Mouse (Mus musculus) gastrocnemius, adult 2 months (tissue): ENCODE data around the gene Fam208a. TPM values are rescaled to one million over a fixed set of nuclear protein-coding genes. Genes with fewer than 3 reads are reported as not detected.
A peak's percentile ranks its signal among the peaks of the same experiment; 100 is the strongest.

ENCODE experiments used
- DNase-seq: peaks from one replicate; pipeline ENCODE4 v3.0.0; 2022
- H3K27ac ChIP-seq: fragments of 200-600 bp; 2 replicates; pipeline ENCODE4 v1.8.1; 2022; ENCODE audit warnings: mild to moderate bottlenecking
- H3K4me3 ChIP-seq: fragments of 200-600 bp; 2 replicates; pipeline ENCODE4 v1.8.1; 2022; ENCODE audit warnings: mild to moderate bottlenecking, moderate library complexity
- CTCF ChIP-seq: fragments of 200-600 bp; IDR thresholded peaks from 2 replicates; pipeline ENCODE4 v1.8.1; 2022; ENCODE audit warnings: antibody characterized with exemption, mild to moderate bottlenecking, moderate library complexity
- intact Hi-C: fragments of 180-260 bp; cut with DNase I; formaldehyde crosslinking; loops from one replicate; pipeline ENCODE4 v1.15.1; 2025
- microRNA-seq: library from miRNA; unstranded; fragments of <30 nt; microRNA quantifications from one replicate; pipeline ENCODE4 v1.2.0, GENCODE M21; 2021
- total RNA-seq, 2 experiments: library from RNA; stranded (reverse); gene quantifications; 2 replicates each; pipeline ENCODE4 v1.2.3; 2021

The Fam208a gene
- total RNA-seq, 2 experiments from 2014 or later, result 4.6 to 6.9 TPM

DNA sequence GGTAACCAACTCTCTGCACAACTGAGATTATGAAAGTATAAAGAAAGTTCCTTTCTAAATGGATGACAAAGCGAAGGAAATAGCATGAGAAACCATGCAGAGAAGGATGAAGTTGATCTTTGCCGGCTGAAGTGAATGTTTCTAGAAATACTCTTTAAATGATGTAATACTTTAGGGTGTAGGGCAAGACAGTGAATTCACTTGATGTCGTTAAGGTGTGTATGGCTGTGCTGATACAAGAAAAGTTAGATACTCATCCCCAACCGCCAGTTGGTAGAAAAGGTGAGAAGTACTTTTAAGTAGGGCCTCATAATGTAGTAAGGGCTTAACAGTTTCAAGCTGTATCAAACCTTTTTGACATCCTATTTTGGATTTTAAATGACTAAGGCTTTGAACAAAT lies 1.6 kb downstream of the Fam208a start:
- Histone ChIP-seq H3K27ac (no peak overlapping the region), H3K4me3 (peak overlapping the region; percentile 99)
- TF ChIP-seq CTCF, result no peak
- DNase-seq, result no peak
- intact Hi-C loops, result no loop called here

DNA sequence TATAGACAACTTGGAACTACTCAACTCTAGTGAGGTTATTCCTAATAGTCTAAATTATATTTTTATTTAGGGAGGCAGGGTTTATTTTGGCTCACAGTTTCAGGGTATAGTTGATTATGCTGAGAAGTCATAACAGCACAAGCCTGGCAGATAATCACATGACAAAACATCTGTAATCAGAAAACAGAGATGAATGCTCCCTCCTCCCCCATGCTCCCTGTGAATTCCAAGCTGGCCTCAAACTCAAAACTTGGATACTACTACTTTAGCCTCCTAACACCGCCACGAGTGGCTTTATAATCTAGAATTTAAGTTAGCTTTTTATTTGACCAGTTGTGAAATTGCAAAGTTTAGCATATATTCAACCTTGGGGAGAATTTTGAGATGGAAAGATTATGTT lies 3.4 kb downstream of the Fam208a start:
- no peak for TF ChIP-seq CTCF
- intact Hi-C loops, result no loop called here
- Histone ChIP-seq H3K4me3 (no peak overlapping the region), H3K27ac (no peak overlapping the region)
- no peak for DNase-seq

DNA sequence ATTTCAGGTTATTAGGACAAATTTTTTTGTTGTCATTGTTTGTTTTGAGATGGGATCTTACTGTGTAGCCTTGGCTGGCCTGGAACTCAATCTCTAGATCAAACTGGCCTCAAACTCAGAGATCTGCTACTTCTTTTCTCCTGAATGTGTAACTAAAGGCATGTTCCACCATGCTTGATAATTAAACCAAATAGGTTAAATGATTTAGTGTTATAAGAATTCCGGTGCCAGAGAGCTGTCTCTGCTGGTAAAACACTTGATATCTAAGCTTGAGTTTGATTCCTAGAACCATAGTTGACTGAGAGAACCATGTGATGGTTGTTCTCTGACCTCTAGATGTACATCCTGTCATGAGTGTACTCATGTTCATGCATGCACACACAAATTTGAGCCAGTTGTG lies 7.5 kb downstream of the Fam208a start:
- no peak for DNase-seq
- Histone ChIP-seq H3K4me3 (no peak overlapping the region), H3K27ac (no peak overlapping the region)
- intact Hi-C loops, result no loop called here
- TF ChIP-seq CTCF, result no peak

DNA sequence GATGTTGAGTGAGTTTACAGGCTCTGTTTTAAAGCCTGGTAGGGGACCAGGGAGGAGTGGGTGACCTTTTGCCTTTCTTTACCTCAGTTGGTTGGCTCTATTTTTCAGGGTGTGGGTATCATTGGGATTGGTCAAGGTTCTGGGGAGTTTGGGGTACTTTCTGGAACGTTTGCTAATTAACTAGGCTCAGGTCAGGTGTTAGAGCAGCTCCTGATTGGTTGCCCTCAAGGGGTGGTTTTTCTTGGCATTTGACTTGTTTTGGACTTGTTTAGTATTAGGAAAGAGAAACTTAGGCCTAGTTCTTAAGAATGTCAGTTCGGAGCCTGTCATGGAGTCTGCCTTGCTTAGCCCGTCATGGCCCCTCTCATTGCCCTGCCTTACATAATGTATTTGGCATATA lies 8.2 kb downstream of the Fam208a start:
- Histone ChIP-seq H3K27ac (no peak overlapping the region), H3K4me3 (no peak overlapping the region)
- no peak for TF ChIP-seq CTCF
- DNase-seq, result no peak
- intact Hi-C loops, result no loop called here

DNA sequence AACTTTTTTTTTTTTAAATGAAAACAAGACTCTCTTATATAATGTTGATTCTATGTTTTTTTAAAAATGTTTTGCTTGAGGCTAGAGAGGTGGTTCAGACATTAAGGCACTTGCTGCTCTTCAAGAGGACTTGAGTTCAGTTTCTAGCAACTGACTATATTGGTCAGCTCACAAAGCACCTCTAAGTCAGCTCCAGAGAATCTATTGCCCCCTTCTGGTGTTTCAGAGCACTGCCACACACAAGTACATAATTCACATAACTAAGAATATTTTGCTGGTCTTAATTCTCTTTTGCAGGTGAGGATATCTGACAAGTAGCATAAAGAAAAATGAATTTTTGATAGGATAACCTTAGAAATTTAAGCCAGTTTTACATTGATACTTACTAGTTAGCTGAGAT lies 12.3 kb downstream of the Fam208a start:
- Histone ChIP-seq H3K27ac (no peak overlapping the region), H3K4me3 (no peak overlapping the region)
- intact Hi-C loops, result loop anchor here (10.0 kb wide), 1 partner anchor 486 kb away; no protein-coding TSS in a partner anchor
- DNase-seq, result no peak
- peak; percentile 54 for TF ChIP-seq CTCF

DNA sequence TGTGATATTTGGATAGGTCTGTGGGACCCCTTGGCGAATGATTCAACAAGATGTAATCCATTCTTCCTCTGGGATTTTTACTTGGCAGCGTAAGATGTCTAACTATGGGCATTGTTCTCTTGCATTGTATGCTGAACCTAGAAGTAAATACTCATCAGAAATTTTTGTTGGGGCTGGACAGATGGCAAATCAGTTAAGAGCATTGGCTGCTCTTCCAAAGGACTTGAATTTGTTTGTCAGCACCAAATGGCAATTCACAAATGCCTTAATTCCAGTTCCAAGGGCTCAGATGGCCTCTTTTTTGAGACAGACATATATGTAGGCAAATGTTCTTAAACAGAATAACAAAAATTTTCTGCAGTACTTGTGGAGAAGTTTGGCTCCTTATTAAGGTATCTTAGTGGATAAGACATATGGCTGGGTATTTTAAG lies 16.2 kb downstream of the Fam208a start:
- no peak overlapping the region for H3K4me3 ChIP-seq
- no peak for TF ChIP-seq CTCF
- H3K27ac ChIP-seq, result no peak overlapping the region
- intact Hi-C loops, result loop anchor here (10.0 kb wide), 1 partner anchor 490 kb away; no protein-coding TSS in a partner anchor
- DNase-seq, result no peak

DNA sequence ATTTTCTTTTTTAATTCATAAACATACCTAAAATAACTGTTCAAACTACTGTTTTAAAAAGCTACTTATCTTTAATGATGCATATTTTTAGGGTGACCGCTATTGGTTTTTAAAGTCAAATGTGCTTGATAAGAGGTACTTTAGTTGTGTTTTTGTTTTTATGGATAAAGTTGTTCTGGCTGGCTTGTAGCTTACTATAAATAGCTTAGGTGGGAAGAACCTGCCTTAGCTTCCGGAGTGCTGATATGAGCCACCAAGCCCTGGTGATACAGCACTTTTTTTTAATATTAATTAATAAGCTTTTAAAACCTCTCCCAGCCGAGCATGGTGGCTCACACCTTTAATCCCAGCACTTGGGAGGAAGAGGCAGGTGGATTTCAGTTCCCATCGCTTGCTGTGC lies 18.3 kb downstream of the Fam208a start:
- DNase-seq, result no peak
- intact Hi-C loops, result loop anchor here (10.0 kb wide), 1 partner anchor 492 kb away; no protein-coding TSS in a partner anchor
- TF ChIP-seq CTCF, result no peak
- no peak overlapping the region for H3K4me3 ChIP-seq
- H3K27ac ChIP-seq, result no peak overlapping the region

DNA sequence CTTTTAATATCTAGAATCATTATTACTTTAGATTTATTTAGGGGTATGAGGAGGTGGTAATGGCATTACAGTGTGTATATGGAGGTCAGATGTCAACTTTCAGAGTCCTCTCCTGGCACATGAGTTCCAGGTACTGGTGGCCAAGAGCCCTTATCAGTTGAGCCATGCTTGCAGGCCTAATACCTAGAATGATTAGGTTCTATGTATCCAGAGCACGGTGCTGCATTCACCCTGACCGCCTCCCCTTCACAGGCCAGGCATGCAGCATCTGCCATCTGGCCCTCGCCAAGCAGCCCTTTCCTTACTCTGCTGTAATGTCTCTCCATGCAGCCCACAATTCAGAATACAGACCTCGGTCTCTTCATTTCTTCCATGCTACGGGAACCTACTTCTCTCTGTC lies 62.8 kb downstream of the Fam208a start:
- Histone ChIP-seq H3K4me3 (no peak overlapping the region), H3K27ac (no peak overlapping the region)
- no peak for TF ChIP-seq CTCF
- intact Hi-C loops, result no loop called here
- no peak for DNase-seq

DNA sequence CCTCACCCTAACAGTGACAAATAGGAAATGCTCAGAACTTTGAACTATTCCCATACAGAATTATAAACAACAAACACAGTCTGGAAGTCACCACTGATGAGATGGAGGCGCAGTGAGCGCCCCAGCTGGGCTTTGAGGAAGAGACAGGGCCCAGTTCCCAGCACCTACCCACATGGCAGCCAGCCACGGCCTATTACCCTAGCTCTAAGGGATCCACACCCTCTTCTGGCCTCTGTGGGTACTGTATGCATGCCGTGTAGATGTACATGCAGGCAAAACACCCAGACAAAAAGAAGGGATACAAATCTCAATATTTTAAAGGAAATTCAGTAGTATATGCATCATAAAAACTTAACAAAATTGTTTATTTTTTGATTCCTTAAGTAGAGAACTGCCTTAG lies 64.9 kb downstream of the Fam208a start:
- intact Hi-C loops, result no loop called here
- Histone ChIP-seq H3K27ac (no peak overlapping the region), H3K4me3 (no peak overlapping the region)
- peak; percentile 21 for DNase-seq
- no peak; the same call in 1 of the 2 replicates for TF ChIP-seq CTCF

DNA sequence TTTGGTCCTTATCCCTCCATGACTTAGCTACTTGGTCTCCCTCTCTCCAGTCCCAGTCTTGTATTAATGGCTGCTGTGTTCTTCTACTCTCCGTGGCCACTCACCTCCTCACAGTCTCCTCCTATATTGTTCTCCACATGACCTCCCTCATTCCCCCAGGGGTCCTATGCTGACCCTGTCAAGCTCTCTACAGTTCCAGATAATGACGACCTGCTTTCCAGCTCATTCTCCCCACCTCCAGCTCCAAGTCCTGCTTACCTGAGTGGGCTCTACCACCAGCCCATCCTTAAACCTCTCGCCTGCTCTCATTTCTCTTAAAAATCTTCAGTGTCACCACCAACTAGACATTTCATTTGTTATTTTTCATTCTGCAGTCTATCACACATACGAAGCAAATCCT lies 72.5 kb downstream of the Fam208a start:
- intact Hi-C loops, result no loop called here
- no peak overlapping the region for H3K27ac ChIP-seq
- no peak overlapping the region for H3K4me3 ChIP-seq
- DNase-seq, result no peak
- TF ChIP-seq CTCF, result no peak

DNA sequence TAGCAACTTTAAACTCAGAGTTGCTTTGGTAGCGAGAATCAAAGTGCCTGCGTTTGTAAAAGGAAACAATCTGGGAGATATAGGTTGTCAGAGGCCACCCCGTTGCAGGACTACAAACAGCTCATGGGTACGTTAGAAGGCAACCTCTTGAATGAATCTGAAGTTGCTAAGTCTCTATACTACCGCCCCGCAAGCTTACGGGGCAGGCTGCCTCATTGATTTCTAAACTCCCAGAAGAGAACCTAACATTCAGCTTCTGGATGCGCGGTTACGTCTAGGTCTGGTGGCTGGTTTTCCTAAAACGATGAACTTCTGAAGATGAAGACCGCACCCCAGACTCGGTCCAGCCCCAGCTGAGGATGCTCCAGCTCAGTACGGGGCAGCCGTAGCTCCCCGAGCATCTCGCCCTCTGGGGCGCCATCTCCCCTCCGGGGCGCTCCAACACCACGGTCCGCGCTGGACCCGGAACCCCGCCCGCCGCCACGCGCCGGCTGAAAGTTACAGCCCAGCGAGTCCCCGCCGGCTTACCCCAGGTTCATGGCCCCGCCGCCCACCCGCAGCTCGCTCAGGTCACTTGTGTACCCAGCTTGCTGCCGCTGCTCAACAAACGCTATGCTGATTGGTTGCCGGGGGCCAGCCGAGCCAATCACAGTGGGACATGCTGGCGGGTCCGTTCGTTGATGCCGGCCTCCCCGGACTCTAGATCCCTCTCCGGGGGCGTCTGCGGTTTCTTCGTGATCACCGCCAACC lies 79.4 kb downstream of the Fam208a start, which contains the start of gene Ccdc66:
Ccdc66 (minus strand) TSS at position 567 of the 750 bp plus-strand sequence.
- intact Hi-C loops, result no loop called here
- DNase-seq, result peak; percentile 98
- Histone ChIP-seq H3K4me3 (peak within 1 kb of the TSS; percentile 76), H3K27ac (peak within 1 kb of the TSS; percentile 87)
- TF ChIP-seq CTCF, result peak; percentile 14; the same call in 1 of the 2 replicates

DNA sequence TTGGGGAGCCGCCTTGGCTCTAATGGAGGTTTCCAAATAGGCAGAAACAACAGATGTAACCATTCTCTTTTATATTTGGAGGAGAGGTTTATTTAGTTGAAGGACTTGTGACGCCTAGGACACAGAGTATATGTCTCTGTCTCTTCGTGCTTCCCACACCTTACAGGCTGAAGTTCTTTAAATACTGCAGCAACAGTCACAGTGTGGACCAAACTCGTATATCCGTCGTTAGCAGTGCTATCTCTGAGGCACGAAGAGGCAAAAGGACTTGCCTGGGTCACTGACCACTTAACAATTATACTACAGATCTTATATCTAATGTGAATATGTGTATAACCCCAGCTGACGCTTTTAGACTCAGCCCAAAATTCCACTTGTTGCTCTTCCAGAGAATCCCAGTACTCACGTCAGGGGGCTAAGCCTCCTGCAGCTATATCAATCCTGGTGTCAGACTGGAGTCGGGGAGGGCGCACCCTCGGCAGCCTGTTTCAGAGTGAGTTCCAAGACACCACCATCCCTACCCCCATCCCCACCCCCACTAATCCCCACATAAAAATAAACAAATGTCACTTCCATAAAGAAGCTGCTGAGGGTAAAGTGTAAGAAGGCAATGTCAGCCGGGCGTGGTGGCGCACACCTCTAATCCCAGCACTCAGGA lies 80.1 kb downstream of the Fam208a start:
- intact Hi-C loops, result no loop called here
- no peak for TF ChIP-seq CTCF

DNA sequence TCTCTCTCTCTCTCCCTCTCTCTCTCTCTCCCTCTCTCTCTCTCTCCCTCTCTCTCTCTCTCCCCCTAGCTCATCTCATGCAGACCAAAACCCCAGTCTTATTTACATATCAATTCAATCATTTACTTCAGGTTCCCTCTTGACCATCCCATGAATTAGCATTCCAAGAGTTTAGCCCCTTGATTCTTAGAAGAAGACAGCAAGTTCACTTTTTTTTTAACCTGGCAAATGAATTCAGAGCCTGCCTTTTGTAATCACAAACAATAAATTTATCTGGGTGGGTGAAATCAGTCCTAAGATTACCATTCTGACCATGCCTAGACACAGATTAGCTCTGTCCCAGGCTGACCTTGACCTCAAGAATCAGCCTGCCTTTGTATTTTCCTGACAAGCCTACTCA lies 95.9 kb downstream of the Fam208a start:
- TF ChIP-seq CTCF, result no peak
- DNase-seq, result no peak
- Histone ChIP-seq H3K4me3 (no peak overlapping the region), H3K27ac (no peak overlapping the region)
- intact Hi-C loops, result no loop called here

More for the DNA sequence above, 80.1 kb downstream of the Fam208a start:
- Histone ChIP-seq H3K27ac (peak overlapping the region; percentile 87), H3K4me3 (peak overlapping the region; percentile 76)
- no peak for DNase-seq

Small RNAs within 50 kb of the gene (microRNA-seq; reads per million reads assigned to microRNA genes)
- gene Gm23633, result not detected

Other genes starting within 250 kb of the Fam208a start
- gene Ccdc66, start 79.6 kb downstream of the Fam208a start, total RNA-seq, result 10 to 100 TPM in 1 of 2 experiments, 1 to 10 TPM in 1; 9.4 to 10.8 TPM
- under 1 TPM; 0.36 to 0.41 TPM for gene Erc2, start 193.6 kb downstream of the Fam208a start, total RNA-seq